Mouse (Mus musculus) kidney, postnatal 14 days (tissue): ENCODE data around the gene Tff3.

Experiments
- DNase-seq: peaks from one replicate; pipeline ENCODE4 v3.0.0; 2022; ENCODE audit warnings: mixed read lengths

Gene Tff3

DNA sequence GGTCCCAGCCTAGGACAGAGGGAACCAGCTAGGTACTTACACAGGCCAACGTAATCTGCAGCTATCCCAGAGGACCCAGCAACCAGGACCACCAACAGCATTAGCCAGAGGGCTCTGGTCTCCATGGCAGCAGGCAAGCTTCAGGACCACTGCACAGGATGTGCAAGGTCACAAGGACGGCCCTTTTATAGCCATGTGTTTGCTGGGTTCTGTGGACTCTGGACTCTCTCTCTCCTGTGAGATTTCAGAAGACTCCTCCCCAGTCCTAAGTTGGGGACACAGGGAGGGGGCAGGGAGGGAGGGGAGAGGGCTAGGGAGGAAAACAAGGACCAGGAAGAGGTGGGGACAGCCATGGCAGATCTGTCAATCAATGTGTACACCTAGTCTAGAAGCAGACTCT lies at the start of gene Tff3:
Gene Tff3, minus strand, starts transcription at position 195 of the 400 bp plus-strand sequence.
- DNase-seq = no peak

DNA sequence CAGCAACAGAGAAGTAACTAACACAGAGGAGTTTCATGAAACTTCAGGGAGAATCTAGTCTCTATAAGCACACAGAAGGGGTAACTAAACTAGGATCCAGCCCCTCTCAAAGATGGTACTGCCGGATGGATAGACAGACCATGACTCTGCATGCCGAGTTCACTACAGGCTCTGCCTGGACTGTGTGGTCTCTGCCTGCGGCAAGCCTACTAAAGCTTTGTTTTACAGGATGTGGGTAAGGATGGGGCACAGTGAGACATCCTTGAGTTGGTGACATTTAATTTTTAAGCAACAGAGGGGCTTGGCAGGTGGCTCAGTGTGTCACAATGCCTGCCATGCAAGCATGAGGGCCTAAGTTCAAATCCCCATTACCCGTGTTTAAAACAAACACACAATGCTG lies 46.9 kb upstream of the Tff3 start:
- no peak for DNase-seq

DNA sequence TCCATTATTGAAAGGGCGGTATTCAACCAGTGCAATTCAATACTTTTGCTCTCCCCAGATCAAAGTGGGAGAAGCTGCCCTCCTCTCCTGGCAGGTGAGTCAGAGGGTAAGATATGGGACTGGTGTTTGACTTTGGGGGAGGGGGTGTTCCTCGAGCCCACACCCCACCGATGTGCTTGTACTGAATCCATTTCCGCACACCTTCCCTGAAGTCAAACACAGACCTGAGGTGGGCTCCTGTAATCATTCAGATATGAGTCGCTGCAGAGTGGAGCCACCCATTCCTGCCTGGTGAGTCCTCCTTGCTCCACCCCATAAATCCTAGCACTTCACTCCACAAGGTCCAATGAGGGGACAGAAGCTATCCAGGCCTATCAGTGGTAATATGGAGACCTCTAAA lies 40.4 kb upstream of the Tff3 start:
- no peak for DNase-seq

DNA sequence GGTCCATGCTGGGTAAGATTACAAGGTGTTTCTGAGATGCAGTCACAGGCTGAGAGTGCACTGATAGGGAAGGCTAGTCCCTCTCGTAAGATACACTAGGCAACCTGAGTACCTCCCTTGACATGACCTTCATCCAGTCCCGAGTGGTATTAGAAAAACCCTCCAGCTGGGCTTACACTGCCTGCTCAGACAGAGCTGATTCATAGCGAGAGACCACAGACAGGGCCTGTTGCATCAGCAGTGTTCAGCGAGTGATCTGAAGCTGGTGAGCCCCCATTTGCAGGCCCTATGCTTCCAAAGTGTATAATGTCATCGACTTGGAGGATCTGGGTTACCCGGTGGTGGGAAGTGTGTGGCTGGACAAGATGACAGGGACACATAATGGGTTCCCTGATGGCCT lies 35.7 kb upstream of the Tff3 start, which contains the start of gene Tff1:
Gene Tff1, minus strand, starts transcription at position 151 of the 400 bp plus-strand sequence.
- DNase-seq = no peak

DNA sequence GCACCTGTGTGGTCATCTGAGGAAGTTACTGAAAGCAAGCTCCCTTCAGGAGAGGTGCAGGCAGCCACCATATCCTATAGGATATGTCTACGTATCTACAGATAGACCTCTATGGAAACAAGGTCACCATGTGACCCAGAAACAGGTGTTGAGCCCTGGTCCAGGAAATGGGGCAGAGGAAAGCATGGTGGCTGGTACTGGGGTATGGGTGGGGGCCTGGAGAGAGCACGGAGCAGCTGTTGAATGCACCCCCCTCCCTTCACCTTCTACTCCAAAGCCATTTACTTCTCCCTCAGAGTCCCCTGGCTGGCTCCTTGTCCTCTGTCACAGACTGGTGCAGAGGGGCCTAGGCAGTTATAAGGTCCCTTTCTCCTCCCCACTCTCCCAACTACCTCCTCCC lies 34.4 kb upstream of the Tff3 start:
- no peak for DNase-seq

DNA sequence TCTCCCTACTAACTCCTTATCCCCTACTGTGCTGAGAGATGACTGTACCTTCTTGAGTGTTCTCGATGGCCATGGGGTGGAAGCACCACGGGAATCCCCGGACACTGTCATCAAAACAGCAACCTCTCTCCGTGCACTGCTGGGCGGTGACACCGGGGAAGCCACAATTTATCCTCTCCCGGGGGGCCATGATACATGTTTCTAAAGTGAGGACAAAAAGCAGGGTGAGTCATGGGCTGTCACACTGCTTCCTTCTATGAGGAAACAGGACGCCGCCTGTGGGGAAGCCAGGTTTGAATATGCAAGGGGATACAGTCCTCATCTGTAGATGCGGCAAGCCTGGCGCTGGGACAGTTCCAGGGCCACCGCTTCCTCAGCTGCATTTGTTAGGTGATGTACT lies 33.2 kb upstream of the Tff3 start:
- DNase-seq = peak; percentile 44

DNA sequence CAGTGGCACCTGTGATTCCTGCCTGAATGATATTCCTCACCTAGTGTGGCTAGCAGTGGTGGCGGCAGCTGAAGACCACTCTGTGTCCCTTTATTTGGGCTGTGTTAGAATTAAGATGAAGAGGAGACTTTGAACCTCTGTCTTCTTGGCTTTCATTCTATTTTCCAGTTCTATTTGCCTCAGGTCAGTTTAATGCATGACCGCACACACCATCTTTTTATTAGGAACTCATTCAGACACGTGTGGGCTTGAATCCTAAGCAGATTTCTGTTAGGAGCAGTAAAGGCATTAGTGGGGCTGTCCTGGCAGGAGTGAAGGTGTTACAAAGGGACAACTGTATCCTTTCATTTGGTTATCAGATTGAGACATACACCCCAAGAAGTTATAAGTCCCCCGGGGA lies 30.8 kb upstream of the Tff3 start:
- peak; percentile 24 for DNase-seq

DNA sequence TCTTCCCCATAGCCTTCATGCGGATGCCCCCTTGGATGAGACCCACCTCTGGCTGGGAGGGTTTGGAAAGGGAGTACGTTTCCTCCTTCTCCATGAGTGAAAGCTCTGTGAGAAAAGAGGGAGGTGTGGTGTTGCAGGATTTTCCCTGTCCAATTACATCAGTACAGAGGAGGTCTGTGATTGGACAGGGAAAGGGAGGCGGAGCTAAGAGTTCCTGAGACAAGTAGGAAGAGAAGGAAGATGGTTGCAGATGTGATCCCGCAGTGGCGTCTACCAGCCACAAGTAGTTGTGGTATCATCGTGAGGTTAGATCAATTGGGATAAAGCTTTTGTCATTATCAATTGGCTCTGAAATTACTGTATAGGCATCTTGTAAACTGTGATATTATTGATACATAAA lies 28.5 kb upstream of the Tff3 start:
- no peak for DNase-seq

DNA sequence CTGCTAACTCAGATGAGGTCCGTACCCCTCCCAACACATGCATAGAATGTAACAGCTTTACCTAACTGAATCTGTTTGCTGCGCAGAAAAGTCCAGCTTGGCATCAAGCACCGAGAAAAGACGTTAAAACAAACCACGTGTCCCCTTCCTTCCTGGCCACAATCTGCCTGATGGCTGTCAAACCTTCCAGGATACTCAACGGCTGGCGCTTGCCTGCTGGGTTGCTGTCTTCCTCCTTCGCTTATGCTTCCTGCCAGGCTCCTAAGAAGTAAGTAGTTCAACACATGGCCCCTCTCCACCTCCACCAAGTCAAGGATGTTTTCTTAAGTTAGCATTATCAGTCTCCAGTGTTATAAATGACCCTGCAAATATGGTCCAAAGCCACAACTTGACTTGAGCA lies 24.3 kb upstream of the Tff3 start:
- no peak for DNase-seq

DNA sequence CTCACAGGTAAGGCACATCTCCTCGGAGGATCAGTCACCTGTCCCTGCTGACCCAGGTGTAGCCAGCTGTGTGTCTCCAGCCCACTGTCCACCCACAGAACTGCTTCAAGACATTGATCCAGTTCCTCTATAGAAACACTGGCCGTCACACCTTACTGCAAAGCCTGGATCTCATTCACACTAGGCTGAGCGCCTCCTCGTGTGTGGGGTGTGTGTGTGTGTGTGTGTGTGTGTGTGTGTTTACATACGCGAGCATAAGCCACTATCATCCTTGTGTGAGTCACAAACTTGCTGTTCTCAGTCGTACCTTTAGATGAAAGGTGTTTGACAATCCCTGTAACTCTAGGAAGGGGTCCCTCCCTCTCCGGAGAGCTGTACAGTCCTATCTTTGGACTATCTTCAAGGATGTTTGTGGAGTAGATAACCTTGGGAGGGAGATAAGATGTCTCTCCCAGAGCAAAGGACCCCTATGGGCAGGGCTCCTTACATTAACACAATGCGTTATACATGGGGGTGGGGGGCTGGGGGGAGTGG lies 23.6 kb upstream of the Tff3 start:
- DNase-seq = no peak

DNA sequence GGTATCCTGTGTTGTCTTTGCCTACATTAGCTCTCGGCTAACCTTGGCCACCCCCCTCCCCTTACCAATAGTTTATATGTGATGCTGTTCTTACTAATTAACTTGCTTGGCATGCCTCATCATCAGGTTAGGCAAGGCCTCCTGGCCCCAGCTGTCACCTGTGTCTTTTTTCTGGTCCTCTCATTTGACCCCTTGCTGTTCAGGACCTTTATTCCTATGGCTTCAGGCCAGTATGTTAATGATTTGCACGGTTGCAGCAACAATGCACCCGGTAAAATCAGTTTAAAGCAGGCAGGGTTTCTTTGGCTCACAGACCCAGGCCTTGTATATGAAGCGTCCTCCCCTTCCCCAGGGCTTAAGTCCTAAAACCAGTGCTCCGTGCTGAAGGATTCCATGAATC lies 23.1 kb upstream of the Tff3 start:
- DNase-seq = peak; percentile 84

DNA sequence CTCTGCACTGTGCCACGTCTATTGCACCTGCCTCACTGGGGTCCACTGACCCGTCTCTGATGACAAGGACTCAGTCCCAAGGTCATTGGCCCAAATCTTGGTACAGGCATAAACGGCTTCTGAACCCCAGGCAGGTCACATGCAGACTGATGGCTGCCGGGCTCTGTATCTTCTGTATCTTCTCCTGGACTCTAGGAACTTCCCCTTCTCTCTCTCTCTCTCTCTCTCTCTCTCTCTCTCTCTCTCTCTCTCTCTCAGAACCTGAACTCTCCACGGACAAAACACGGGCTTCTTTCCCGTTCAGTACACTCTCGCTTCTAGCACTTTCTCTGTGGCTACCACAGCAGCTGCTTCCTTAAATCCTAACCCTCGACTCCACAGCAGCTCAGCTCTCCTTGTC lies 16.6 kb upstream of the Tff3 start:
- no peak for DNase-seq

DNA sequence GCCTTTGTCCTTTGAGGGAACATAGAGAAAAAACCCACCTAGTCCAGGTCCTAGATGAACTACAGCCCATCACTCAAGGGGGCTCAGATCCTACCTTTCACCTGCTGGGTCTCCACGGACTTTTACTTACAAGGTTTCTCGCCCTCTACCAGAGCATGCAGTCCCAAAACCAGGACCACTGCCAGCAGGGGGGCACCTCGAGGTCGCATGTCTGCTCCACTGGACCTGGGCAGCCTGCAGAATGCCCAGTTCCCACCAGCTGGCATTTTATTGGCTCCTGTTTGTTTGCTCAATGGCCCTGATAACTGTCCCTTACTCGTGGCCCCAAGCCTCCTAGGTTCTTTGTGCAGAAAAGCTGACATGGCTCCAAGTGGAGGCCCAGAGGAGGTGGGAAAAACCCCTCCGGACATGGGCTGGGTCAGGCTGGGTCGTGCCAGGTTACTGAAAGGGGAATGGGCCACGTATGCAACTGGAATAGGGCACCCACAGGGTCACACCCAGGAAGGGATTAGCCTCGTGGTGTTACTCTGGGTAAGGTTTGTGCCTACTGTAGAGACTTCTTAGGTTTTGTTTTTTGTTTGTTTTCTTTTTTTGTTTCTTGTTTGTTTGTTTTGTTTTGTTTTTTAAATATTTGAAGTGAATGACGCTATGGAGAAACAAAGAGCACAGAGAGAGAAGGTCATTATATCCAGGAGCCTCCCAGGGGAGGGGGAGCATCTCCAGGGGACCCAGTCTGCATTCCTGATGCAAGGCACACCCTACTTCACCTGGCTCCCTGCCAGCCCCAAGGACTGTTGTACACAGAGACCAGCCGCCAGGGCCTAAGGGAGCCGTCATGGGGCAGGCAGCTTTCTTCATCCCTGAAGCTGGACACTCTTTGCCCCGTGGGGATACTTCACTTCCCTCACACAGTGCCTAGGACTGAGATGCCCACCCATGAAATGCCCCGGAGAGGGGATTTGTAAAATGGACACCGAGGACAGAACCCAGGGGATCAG lies 14.9 kb upstream of the Tff3 start, which contains the start of gene Tff2:
Gene Tff2, minus strand, starts transcription at position 243 of the 998 bp plus-strand sequence.
- peak; percentile 49 for DNase-seq

DNA sequence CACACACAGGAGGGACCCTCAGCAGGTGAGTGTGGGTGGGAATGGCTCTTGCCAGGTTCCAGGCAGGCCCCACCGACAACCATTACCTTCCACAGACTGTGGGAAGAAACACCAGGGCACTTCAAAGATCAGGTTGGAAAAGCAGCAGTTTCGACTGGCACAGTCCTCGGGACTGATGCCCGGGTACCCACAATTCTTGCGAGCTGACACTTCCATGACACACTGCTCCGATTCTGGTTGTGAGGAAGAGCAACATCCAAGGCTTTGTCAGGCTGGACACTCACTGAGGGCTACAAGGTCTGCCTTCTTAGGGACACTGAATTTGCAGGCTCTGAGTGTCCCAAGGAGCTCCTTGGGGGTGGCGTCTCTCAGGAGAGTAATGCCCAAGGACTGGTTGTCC lies 12.7 kb upstream of the Tff3 start:
- DNase-seq = no peak

DNA sequence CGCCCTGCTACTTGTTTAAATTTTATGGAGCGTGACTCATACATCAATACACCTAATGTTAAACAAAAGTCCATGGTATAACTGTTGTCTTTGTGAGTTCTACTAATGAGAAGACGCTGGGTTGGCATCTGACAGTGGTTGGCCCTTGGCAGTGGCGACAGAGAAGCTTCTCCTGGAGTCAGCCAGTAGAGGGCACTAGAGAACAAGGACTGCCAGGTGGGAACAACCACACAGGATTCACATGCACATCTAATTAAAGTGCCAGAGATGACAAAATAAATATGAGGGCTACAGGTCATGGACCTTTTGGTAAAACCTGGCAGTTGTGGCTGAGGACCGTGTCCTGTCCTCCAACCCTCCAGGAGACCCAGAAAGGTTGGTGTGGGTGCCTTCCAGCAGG lies 9.0 kb upstream of the Tff3 start:
- DNase-seq = peak; percentile 63

DNA sequence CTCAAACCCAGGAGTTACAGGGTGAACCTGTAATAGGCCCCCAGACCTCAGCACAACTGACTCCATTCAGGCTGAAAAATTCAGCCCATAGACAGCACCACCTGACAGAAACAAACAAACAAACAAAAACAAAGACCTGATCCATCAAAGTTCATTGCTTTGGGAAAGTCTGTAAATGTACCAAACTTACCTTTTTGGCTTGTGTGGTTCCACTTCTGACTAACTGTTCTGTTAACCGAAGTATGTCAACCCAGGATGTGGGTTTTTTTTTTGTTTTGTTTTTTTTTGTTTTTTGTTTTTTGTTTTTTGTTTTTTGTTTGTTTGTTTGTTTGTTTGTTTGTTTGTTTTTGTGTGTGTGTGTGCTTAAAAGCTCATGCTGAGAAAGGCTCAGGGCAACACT lies 7.4 kb upstream of the Tff3 start:
- DNase-seq = no peak

DNA sequence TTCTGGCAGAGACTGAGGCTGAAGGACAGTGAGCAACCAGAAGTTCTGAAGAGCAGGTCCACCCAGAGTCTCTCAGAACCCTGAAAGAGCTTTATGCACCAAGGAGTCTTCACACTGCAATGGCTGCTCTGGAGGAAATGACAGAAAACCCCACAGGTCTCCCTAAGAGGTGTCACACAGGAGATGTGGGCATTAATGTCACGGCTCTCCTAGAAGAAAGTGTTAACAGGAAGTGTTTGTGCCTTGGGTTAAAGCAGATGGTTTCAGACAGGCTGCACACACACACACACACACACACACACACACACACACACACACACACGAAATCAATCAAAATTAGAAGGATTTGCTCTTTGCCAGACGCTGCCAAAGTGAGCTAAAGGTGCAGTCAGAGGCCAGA lies 6.8 kb upstream of the Tff3 start:
- no peak for DNase-seq

DNA sequence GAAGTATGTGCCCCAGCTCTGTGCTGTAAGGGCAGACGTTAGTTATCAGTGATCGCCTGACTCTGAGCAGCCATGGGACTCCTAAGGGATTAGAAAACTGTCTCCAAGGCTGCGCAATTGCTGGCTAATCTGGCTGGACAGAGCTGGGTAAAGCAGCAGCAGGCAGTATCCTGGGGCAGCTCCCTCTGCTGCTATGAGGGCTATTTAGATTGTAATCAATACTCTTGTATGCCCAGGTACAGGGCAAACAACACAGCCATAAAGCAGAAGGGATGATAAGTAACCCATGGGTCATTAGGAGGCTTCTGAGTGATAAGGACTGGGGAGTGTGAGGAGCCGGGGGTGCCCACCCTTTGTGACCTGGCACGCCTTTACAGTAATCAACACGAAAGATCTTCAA lies 5.5 kb upstream of the Tff3 start:
- DNase-seq = no peak

DNA sequence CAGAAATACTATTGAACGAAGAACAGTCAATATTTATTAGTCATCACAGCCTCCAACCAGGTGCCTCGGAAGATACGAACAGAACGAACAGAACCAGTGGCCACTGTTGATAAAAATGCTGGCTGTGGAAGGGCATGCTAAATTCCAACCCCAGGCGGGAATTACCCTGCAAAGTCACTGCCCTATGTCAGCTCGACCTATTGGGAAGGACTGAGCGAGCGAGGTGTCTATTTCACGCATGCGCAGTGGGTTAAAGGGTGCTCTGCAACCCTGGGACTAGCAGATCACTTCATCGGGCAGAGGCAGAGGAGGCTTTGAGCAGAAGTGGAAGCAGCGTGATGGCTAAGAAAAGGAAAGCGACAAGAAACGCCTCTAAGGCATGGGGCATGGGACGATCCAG lies 4.3 kb upstream of the Tff3 start:
- no peak for DNase-seq

DNA sequence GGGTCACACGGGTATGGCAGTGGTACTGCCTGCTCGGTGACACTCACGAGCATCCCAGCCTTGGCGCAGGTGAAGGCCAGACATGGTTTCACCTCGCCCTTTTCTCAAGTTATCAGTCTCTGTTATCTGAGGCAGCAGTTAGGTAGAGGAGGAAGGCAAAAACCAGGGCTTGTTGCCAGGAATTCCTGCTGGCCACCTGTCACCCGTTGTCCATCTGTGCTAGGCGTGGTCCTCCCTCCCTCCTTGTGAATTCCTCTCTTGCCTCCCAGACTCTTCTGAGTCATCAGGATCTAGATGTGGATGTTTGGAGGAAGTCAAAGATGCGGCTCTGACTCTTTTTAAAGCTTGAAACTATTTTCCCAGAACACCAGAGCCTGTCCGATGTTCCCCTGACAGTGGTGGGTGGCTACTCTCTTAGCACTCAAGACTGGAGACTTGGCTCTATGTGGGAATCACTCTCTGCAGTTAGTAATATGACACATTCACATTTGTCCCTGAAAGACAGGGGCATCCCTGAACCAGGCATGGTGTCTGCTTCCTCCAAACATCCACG lies 1.9 kb upstream of the Tff3 start:
- no peak for DNase-seq

DNA sequence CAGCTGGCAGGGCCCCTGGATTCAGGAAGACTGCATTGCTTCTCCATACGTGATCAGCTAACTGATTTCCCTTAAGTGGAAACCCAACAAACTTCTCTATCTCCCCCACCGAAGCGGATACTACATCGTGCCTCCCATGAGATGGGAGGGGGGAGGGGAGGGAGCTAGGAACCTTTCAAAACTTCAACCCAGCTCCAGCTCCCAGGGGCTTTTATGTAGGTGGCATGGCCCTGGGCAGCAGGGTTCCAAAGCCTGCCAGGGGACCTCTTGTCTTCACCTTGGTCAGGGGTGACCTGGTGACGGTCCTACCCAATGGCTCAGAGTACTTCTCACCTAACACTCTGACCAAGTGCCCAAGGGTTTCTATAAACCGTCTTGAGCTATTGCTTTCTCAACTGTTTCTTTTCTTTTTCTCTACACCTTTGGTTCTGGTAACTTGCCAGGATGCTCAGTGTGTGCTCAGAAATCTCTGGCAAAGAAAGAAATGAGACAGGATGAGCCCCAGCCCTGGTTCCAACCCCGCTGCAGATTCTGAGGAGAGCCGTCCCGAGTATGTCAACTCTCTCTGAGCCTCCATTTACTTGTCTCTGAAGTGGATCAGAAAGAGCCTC lies 633 bp downstream of the Tff3 start:
- no peak for DNase-seq

DNA sequence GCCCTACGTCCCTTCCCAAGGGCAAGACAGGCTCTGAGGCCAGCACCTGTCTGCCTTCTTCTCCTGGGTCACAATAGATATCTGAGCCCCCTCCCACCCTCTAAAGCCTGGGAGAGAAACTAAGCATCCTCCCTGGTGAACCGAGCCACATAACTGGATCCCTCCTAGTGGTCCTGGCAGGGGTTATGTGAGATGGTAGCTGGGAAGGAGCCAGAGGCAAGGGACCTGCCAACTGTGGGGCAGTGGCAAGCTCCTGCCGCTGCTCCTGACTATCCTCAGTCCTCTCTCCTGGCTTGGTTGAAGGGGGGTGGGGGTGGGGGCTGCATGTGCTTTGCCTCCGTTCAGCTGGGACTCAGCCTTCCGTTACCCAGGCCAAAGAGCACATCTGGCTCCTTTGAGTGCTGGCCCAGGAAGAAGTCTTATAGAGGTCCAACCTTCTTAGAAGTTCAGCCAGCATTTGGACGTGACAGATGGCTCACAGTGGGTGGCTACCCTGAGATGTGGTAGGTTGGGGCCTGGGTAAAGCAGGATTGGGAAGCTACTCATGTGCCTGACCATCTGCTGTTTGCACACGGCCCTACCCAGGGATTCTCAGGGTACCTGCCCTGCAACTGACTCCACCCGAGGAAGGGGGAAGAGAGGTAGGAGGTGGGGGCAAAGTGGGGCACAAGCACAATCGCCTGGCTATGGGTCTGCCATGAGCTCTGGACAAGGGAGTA lies 3.7 kb downstream of the Tff3 start:
- no peak for DNase-seq

DNA sequence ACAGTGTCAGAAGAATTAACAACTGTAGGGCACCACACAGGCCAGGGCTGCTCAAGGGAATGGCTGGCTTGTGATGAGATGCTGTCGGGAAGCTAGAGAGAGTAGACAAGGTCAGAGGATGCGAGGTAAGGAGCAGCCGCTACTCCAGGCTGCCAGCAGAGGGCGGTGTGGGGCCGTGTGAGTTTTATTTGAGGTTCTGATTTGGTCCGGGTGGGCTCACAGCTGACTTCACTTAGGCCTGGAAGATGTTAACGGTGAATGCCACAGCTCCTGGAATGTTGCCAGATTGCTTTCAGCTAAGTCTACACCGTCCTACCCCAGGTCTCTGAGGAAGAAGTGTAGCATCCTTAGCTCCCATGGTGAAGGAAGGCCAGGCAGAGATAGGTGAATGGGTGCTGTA lies 7.5 kb downstream of the Tff3 start:
- peak; percentile 19 for DNase-seq
